Mouse (Mus musculus): ENCODE measurements at regions not wholly inside any gene's neighbourhood (a gene's known extent, or its start where the extent isn't known, plus 50 kb on each side); places are given as distances from the start of the nearest gene placed in this dataset.

- Histone ChIP-seq H3K9ac (no peak overlapping the region), H3K4me1 (replicated peaks) (no peaks in the 10 kb centered on the region), H3K27ac (ENCODE audit: poor library complexity, severe bottlenecking) (no peak overlapping the region), H3K36me3 (no peaks in the 10 kb centered on the region), H3K27me3 (replicated peaks) (no peaks in the 10 kb centered on the region), H3K4me3 (no peak overlapping the region), H3K9me3 (replicated peaks) (no peaks in the 10 kb centered on the region), H3K4me2 (no peak overlapping the region)
- ATAC-seq (ENCODE audit: insufficient number of reproducible peaks, low FRiP score) = no peak
- WGBS = 64% methylated on average over 9 of the region's 9 CpGs
These were observed 56.7 kb upstream of the Itga11 start for GRCm38 (mm10) chr9:62620901-62621445.

GRCm38 (mm10) chr9:62622106-62622505 is 55.5 kb upstream of the Itga11 start:
- Histone ChIP-seq H3K4me2 (no peak overlapping the region), H3K9ac (no peak overlapping the region), H3K9me3 (replicated peaks) (no peaks in the 10 kb centered on the region), H3K27me3 (replicated peaks) (no peaks in the 10 kb centered on the region), H3K4me3 (no peak overlapping the region), H3K27ac (ENCODE audit: poor library complexity, severe bottlenecking) (no peak overlapping the region), H3K36me3 (no peaks in the 10 kb centered on the region), H3K4me1 (replicated peaks) (no peaks in the 10 kb centered on the region)
- no peak for ATAC-seq (ENCODE audit: insufficient number of reproducible peaks, low FRiP score)
- WGBS = 44% methylated on average over 10 of the region's 10 CpGs

GRCm38 (mm10) chr9:62624562-62625044 is 53.0 kb upstream of the Itga11 start:
- no peaks in the 10 kb centered on the region for H3K27me3 ChIP-seq (replicated peaks)
- WGBS = 75% methylated on average over 8 of the region's 8 CpGs
- H3K4me1 ChIP-seq (replicated peaks) = 0 out of 2 replicates have a peak, but pooled peaks cover 5% of the 10 kb centered on the region
- no peak overlapping the region for H3K4me3 ChIP-seq
- H3K9ac ChIP-seq = no peak overlapping the region
- no peak overlapping the region for H3K27ac ChIP-seq (ENCODE audit: poor library complexity, severe bottlenecking)
- no peaks in the 10 kb centered on the region for H3K9me3 ChIP-seq (replicated peaks)
- H3K4me2 ChIP-seq = no peak overlapping the region
- no peak for ATAC-seq (ENCODE audit: insufficient number of reproducible peaks, low FRiP score)
- no peaks in the 10 kb centered on the region for H3K36me3 ChIP-seq

GRCm38 (mm10) chr9:62627071-62628000 is 50.3 kb upstream of the Itga11 start:
- no peaks in the 10 kb centered on the region for H3K36me3 ChIP-seq
- no peak overlapping the region for H3K4me2 ChIP-seq
- peaks cover 12% of the 10 kb centered on the region for H3K4me1 ChIP-seq (replicated peaks)
- no peak overlapping the region for H3K4me3 ChIP-seq
- H3K27me3 ChIP-seq (replicated peaks) = no peaks in the 10 kb centered on the region
- 51% methylated on average over 6 of the region's 6 CpGs for WGBS
- no peak for ATAC-seq (ENCODE audit: insufficient number of reproducible peaks, low FRiP score)
- H3K9ac ChIP-seq = no peak overlapping the region
- H3K9me3 ChIP-seq (replicated peaks) = no peaks in the 10 kb centered on the region
- H3K27ac ChIP-seq (ENCODE audit: poor library complexity, severe bottlenecking) = no peak overlapping the region
